Mouse (Mus musculus): ENCODE measurements around the gene Vapa. TPM values are rescaled to one million over a fixed set of nuclear protein-coding genes. Genes with fewer than 3 reads are reported as not detected.

Gene Vapa
- polyA plus RNA-seq, 1 experiment from 2014 or later, result 266 TPM

GRCm38 (mm10) chr17:65597857-65598486 lies 15.4 kb downstream of the Vapa start:
- no peak for DNase-seq (ENCODE audit: low spot score)
- no peaks in the 10 kb centered on the region for H3K27me3 ChIP-seq (ENCODE audit: control insufficient read depth, insufficient read depth, low read length)
- 89% methylated on average over 3 of the region's 3 CpGs for WGBS
- H3K4me3 ChIP-seq (ENCODE audit: low read depth, low read length), result no peak overlapping the region
- H3K4me2 ChIP-seq (replicated peaks; ENCODE audit: low read depth, low read length), result no peak overlapping the region
- no peak overlapping the region for H3K9ac ChIP-seq (ENCODE audit: low read depth, low read length)
- H3K9me3 ChIP-seq (ENCODE audit: control insufficient read depth, low read length), result no peaks in the 10 kb centered on the region
- no peaks in the 10 kb centered on the region for H3K4me1 ChIP-seq (replicated peaks; ENCODE audit: control insufficient read depth, insufficient read depth, low read length)
- no peak for ATAC-seq (ENCODE audit: low FRiP score)
- H3K27ac ChIP-seq (ENCODE audit: low read depth, low read length), result no peak overlapping the region
- H3K36me3 ChIP-seq (ENCODE audit: control insufficient read depth, insufficient read depth, low read length), result no peaks in the 10 kb centered on the region

GRCm38 (mm10) chr17:65594687-65595086 lies 18.7 kb downstream of the Vapa start:
- Histone ChIP-seq H3K4me2 (replicated peaks; ENCODE audit: low read depth, low read length) (no peak overlapping the region), H3K36me3 (ENCODE audit: control insufficient read depth, insufficient read depth, low read length) (no peaks in the 10 kb centered on the region), H3K27me3 (ENCODE audit: control insufficient read depth, insufficient read depth, low read length) (no peaks in the 10 kb centered on the region), H3K9ac (ENCODE audit: low read depth, low read length) (no peak overlapping the region), H3K4me3 (ENCODE audit: low read depth, low read length) (no peak overlapping the region), H3K9me3 (ENCODE audit: control insufficient read depth, low read length) (no peaks in the 10 kb centered on the region), H3K27ac (ENCODE audit: low read depth, low read length) (no peak overlapping the region), H3K4me1 (replicated peaks; ENCODE audit: control insufficient read depth, insufficient read depth, low read length) (no peaks in the 10 kb centered on the region)
- 94% methylated on average over 8 of the region's 8 CpGs for WGBS
- DNase-seq (ENCODE audit: low spot score), result no peak
- ATAC-seq (ENCODE audit: low FRiP score), result no peak

GRCm38 (mm10) chr17:65586892-65587291 lies 26.5 kb downstream of the Vapa start:
- no peaks in the 10 kb centered on the region; the same call in 1 of the 2 replicates for H3K36me3 ChIP-seq (ENCODE audit: control insufficient read depth, insufficient read depth, low read length)
- H3K4me2 ChIP-seq (replicated peaks; ENCODE audit: low read depth, low read length), result no peak overlapping the region
- no peaks in the 10 kb centered on the region for H3K9me3 ChIP-seq (ENCODE audit: control insufficient read depth, low read length)
- H3K27me3 ChIP-seq (ENCODE audit: control insufficient read depth, insufficient read depth, low read length), result no peaks in the 10 kb centered on the region
- ATAC-seq (ENCODE audit: low FRiP score), result no peak
- H3K4me3 ChIP-seq (ENCODE audit: low read depth, low read length), result no peak overlapping the region
- DNase-seq (ENCODE audit: low spot score), result no peak
- H3K9ac ChIP-seq (ENCODE audit: low read depth, low read length), result no peak overlapping the region
- H3K4me1 ChIP-seq (replicated peaks; ENCODE audit: control insufficient read depth, insufficient read depth, low read length), result no peaks in the 10 kb centered on the region
- H3K27ac ChIP-seq (ENCODE audit: low read depth, low read length), result no peak overlapping the region
- WGBS, result 95% methylated on average over 3 of the region's 3 CpGs

GRCm38 (mm10) chr17:65581440-65581839 lies 31.9 kb downstream of the Vapa start:
- DNase-seq (ENCODE audit: low spot score) (no peak), ATAC-seq (ENCODE audit: low FRiP score) (no peak)
- Histone ChIP-seq H3K27ac (ENCODE audit: low read depth, low read length) (no peak overlapping the region), H3K36me3 (ENCODE audit: control insufficient read depth, insufficient read depth, low read length) (0 out of 2 replicates have a peak, but pooled peaks cover 2% of the 10 kb centered on the region), H3K4me3 (ENCODE audit: low read depth, low read length) (no peak overlapping the region), H3K4me1 (replicated peaks; ENCODE audit: control insufficient read depth, insufficient read depth, low read length) (no peaks in the 10 kb centered on the region), H3K27me3 (ENCODE audit: control insufficient read depth, insufficient read depth, low read length) (no peaks in the 10 kb centered on the region), H3K4me2 (replicated peaks; ENCODE audit: low read depth, low read length) (no peak overlapping the region), H3K9me3 (ENCODE audit: control insufficient read depth, low read length) (no peaks in the 10 kb centered on the region), H3K9ac (ENCODE audit: low read depth, low read length) (no peak overlapping the region)
- 98% methylated on average over 5 of the region's 5 CpGs for WGBS

GRCm38 (mm10) chr17:65579766-65580165 lies 33.6 kb downstream of the Vapa start:
- ATAC-seq (ENCODE audit: low FRiP score) (no peak), DNase-seq (ENCODE audit: low spot score) (no peak)
- WGBS, result 96% methylated on average over 7 of the region's 7 CpGs
- H3K4me2 ChIP-seq (replicated peaks; ENCODE audit: low read depth, low read length), result no peak overlapping the region
- H3K4me1 ChIP-seq (replicated peaks; ENCODE audit: control insufficient read depth, insufficient read depth, low read length), result no peaks in the 10 kb centered on the region
- H3K4me3 ChIP-seq (ENCODE audit: low read depth, low read length), result no peak overlapping the region
- no peak overlapping the region for H3K27ac ChIP-seq (ENCODE audit: low read depth, low read length)
- no peaks in the 10 kb centered on the region for H3K27me3 ChIP-seq (ENCODE audit: control insufficient read depth, insufficient read depth, low read length)
- H3K9ac ChIP-seq (ENCODE audit: low read depth, low read length), result no peak overlapping the region
- H3K9me3 ChIP-seq (ENCODE audit: control insufficient read depth, low read length), result no peaks in the 10 kb centered on the region
- H3K36me3 ChIP-seq (ENCODE audit: control insufficient read depth, insufficient read depth, low read length), result 0 out of 2 replicates have a peak, but pooled peaks cover 2% of the 10 kb centered on the region

GRCm38 (mm10) chr17:65575339-65575738 lies 38.0 kb downstream of the Vapa start:
- ATAC-seq (ENCODE audit: low FRiP score), result peak; percentile 60; the same call in 1 of the 2 replicates

GRCm38 (mm10) chr17:65574850-65575249 lies 38.5 kb downstream of the Vapa start:
- WGBS, result 87% methylated on average over 8 of the region's 8 CpGs
- H3K27me3 ChIP-seq (ENCODE audit: control insufficient read depth, insufficient read depth, low read length), result no peaks in the 10 kb centered on the region

More at GRCm38 (mm10) chr17:65575339-65575738, 38.0 kb downstream of the Vapa start:
- H3K4me1 ChIP-seq (replicated peaks; ENCODE audit: control insufficient read depth, insufficient read depth, low read length), result no peaks in the 10 kb centered on the region
- no peak overlapping the region for H3K27ac ChIP-seq (ENCODE audit: low read depth, low read length)
- H3K9me3 ChIP-seq (ENCODE audit: control insufficient read depth, low read length), result no peaks in the 10 kb centered on the region
- H3K9ac ChIP-seq (ENCODE audit: low read depth, low read length), result no peak overlapping the region
- peak; percentile 57 for DNase-seq (ENCODE audit: low spot score)
- H3K4me2 ChIP-seq (replicated peaks; ENCODE audit: low read depth, low read length), result no peak overlapping the region
- WGBS, result 90% methylated on average over 1 of the region's 1 CpGs
- no peak overlapping the region for H3K4me3 ChIP-seq (ENCODE audit: low read depth, low read length)
- H3K27me3 ChIP-seq (ENCODE audit: control insufficient read depth, insufficient read depth, low read length), result no peaks in the 10 kb centered on the region
- no peaks in the 10 kb centered on the region for H3K36me3 ChIP-seq (ENCODE audit: control insufficient read depth, insufficient read depth, low read length)

GRCm38 (mm10) chr17:65571866-65572265 lies 41.5 kb downstream of the Vapa start:
- Histone ChIP-seq H3K27me3 (ENCODE audit: control insufficient read depth, insufficient read depth, low read length) (no peaks in the 10 kb centered on the region), H3K27ac (ENCODE audit: low read depth, low read length) (no peak overlapping the region), H3K9me3 (ENCODE audit: control insufficient read depth, low read length) (no peaks in the 10 kb centered on the region), H3K36me3 (ENCODE audit: control insufficient read depth, insufficient read depth, low read length) (no peaks in the 10 kb centered on the region), H3K4me2 (replicated peaks; ENCODE audit: low read depth, low read length) (no peak overlapping the region), H3K4me1 (replicated peaks; ENCODE audit: control insufficient read depth, insufficient read depth, low read length) (no peaks in the 10 kb centered on the region), H3K4me3 (ENCODE audit: low read depth, low read length) (no peak overlapping the region), H3K9ac (ENCODE audit: low read depth, low read length) (no peak overlapping the region)
- no peak for DNase-seq (ENCODE audit: low spot score)
- ATAC-seq (ENCODE audit: low FRiP score), result no peak
- WGBS, result 91% methylated on average over 9 of the region's 9 CpGs

More at GRCm38 (mm10) chr17:65574850-65575249, 38.5 kb downstream of the Vapa start:
- Histone ChIP-seq H3K27ac (ENCODE audit: low read depth, low read length) (no peak overlapping the region), H3K9ac (ENCODE audit: low read depth, low read length) (no peak overlapping the region), H3K9me3 (ENCODE audit: control insufficient read depth, low read length) (no peaks in the 10 kb centered on the region), H3K4me1 (replicated peaks; ENCODE audit: control insufficient read depth, insufficient read depth, low read length) (no peaks in the 10 kb centered on the region), H3K4me3 (ENCODE audit: low read depth, low read length) (no peak overlapping the region), H3K4me2 (replicated peaks; ENCODE audit: low read depth, low read length) (no peak overlapping the region), H3K36me3 (ENCODE audit: control insufficient read depth, insufficient read depth, low read length) (no peaks in the 10 kb centered on the region)
- no peak for DNase-seq (ENCODE audit: low spot score)
- ATAC-seq (ENCODE audit: low FRiP score), result peak; percentile 39; the same call in 1 of the 2 replicates

- no peak overlapping the region for H3K27ac ChIP-seq (ENCODE audit: low read depth, low read length)
- no peaks in the 10 kb centered on the region for H3K9me3 ChIP-seq (ENCODE audit: control insufficient read depth, low read length)
- H3K4me2 ChIP-seq (replicated peaks; ENCODE audit: low read depth, low read length), result no peak overlapping the region
- ATAC-seq (ENCODE audit: low FRiP score) (no peak), DNase-seq (ENCODE audit: low spot score) (no peak)
- no peaks in the 10 kb centered on the region for H3K36me3 ChIP-seq (ENCODE audit: control insufficient read depth, insufficient read depth, low read length)
- no peak overlapping the region for H3K9ac ChIP-seq (ENCODE audit: low read depth, low read length)
- 93% methylated on average over 8 of the region's 8 CpGs for WGBS
- no peaks in the 10 kb centered on the region for H3K4me1 ChIP-seq (replicated peaks; ENCODE audit: control insufficient read depth, insufficient read depth, low read length)
- no peak overlapping the region for H3K4me3 ChIP-seq (ENCODE audit: low read depth, low read length)
- no peaks in the 10 kb centered on the region for H3K27me3 ChIP-seq (ENCODE audit: control insufficient read depth, insufficient read depth, low read length)
These were observed 41.9 kb downstream of the Vapa start for GRCm38 (mm10) chr17:65571466-65571865.

Data from hindbrain, embryonic 11.5 days (tissue).